Mouse (Mus musculus) retina, postnatal 1 day (tissue): ENCODE measurements around the gene Wwp2.

Source experiments
- DNase-seq: peaks from one replicate; pipeline ENCODE4 v3.0.0-alpha.2; 2012

The Wwp2 gene

GRCm38 (mm10) chr8:107435962-107436831 is at the start of gene Wwp2:
Gene Wwp2, plus strand, starts transcription at chr8:107436365.
- DNase-seq: peak; percentile 85

DNA sequence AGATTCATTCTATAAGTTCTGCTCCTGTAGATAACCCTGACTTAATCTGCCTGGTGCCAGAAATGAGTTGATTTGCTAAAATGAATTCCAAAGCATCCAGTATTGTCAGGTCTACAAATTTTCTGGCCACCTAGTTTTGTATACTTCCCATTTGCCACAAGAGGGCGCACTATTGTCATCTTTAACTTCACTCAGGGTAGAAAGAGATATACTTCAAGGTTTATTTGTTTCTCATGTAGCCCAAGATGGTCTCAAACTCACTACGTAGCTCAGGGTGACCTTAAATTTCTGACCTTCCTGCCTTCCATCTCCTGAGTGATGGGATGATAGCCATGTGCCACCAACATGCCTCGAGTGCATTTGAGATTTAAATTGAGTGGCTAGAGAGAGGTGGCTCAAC is 49.5 kb upstream of the Wwp2 start:
- DNase-seq: peak; percentile 70

- DNase-seq: peak; percentile 49
Observed at GRCm38 (mm10) chr8:107387861-107388260, 48.3 kb upstream of the Wwp2 start.

- no peak for DNase-seq
Observed at GRCm38 (mm10) chr8:107389557-107389956, 46.6 kb upstream of the Wwp2 start.

DNA sequence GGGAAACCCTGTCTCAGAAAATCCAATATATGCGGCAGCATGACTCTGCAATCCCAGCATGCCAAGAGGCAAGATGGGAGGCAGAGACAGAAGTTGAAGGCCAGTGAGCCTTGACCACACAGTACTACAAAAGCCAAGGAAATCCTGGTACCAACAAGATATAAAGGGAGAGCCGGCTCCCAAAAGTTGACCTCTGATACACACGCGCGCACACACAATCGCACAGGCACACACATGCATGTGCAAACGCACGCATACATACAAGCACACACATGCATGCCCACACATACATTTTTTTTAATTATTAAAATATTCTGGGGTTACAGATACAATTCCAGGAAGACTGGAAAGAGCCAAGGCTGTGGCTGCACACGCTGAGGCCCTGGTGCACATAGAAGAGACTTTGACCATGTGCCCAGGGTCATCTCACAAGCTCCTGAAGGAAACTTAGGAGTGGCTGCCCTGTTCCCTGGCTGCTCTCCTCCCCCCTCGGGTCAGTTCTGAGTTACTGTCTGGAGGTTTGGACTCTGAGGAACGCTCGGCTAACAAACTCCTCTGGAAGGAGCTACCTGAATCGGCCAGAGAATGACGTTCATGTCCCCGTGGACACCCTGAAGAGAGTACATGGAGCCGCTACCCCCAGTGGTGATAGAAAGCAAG is 45.6 kb upstream of the Wwp2 start:
- no peak for DNase-seq

GRCm38 (mm10) chr8:107391136-107391516 is 45.0 kb upstream of the Wwp2 start:
- DNase-seq: no peak

DNA sequence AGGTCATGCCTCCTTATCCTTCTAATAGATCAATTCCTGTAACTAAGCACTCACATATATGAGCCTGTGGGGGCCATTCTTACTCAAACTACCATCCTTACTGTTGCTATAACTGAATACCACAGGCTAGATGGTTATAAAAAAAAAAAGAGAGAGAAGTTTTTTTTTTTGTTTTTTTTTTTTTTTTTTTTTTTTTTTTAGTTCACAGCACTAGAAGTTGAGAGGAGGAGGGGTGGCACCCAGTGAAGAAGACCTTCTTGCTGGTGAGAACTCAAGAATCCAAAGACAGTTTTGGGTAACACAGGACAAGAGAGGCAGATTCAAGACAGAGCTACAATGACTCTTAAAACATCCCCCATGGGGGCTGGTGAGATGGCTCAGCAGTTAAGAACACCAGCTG is 40.8 kb upstream of the Wwp2 start:
- no peak for DNase-seq

DNA sequence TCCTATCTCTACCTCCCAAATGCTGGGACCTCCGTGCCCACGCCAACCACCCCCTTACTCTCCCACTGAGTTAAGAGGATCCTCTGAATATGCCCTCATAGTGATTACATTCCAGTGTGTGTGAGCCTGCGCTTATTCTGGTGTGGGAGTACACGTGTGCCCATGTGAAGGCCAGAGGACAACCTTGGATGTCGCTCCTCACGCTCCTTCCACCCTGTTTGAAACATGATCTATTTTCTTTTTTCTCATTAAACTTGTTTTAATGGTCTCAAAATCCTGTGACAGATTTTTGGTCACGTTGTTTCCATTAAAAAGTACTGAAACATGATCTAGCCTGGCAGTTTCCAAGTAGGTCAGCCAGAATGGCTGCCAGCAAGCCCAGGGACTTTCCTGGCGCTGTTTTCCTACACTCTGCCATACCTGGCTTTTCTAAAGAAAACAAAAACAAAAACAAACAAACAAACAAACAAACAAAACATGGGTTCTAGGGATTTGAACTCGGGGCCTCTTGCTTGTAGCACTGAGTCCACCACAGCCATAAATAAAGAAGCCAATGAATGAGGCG is 40.0 kb upstream of the Wwp2 start:
- no peak for DNase-seq

GRCm38 (mm10) chr8:107397665-107398064 is 38.5 kb upstream of the Wwp2 start:
- no peak for DNase-seq

GRCm38 (mm10) chr8:107399495-107399894 is 36.7 kb upstream of the Wwp2 start:
- DNase-seq: no peak

DNA sequence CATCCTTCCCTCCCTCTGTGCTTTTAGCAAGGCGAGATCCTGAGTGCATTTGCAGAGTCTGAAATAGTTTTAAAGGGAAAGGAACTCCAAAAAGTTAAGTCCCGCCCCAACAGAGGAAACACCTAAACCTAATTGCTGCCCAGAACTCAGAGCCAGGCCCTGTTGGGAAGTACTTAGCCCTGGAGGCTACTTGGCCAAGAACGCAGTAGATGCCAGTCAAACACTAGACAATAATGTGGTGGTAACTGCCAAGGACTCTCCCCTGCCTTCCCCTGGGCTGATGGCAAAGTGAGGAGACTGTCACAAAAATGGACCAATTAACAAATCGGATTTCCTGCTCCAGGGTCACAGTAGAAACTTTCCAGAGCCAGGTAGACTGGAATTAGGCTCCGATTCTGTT is 34.3 kb upstream of the Wwp2 start:
- DNase-seq: no peak

DNA sequence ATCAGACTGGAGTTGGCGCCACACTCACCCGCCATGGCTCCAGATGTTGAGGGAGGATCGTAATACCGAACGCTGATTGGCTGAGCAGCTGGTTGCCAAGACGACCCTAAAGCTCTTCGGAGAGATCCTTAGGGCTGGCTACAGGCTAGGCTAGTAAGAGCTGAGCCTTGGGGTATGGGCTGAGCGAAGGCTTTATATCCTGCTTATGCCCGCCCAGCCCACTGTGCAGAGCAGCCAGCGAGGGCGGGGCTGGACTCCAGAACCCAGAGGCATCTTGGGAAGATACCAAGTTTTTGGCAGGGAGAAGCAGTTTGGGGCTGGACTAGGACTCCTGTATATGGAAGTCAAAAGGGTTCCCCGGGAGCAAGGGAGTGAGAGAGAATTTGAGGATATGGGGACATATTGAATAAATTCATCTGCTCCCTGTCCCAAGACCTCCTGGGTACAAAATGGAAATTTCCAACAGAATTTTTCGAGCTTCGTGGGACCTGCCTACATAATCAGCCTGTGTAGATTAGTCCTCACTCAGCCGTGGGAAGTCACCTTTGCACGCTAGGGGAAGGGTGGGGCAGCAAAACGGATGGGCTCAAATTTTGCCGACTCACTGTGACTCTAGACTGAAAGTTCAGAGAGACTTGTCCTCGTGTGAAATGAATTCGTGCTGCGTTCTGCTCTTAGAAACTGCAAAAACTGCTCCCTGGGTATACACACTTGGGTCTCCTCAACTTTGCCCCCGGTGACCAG is 33.0 kb upstream of the Wwp2 start, which contains the start of gene Nqo1:
Gene Nqo1 (minus strand): TSS at position 169 of the 744 bp plus-strand sequence.
- DNase-seq: peak; percentile 83

DNA sequence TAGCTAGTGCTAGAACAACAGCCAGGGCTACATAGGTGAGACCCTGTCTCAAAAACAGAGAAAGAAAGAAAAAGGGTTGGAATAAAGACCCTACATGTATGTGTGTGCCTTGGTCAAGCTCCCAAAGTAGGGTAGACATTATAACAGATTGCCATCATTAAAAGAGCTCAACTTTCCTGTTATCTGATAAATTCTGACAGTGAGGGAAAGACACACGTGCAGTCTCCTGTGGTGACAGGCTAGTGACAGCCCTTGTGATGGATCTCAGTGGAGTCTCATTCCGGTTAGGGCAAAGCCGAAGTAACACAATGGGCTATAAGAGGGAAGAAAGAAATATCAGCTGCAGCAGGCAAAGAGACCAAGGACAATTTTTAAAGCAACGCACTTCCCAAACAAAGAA is 32.1 kb upstream of the Wwp2 start:
- DNase-seq: no peak

DNA sequence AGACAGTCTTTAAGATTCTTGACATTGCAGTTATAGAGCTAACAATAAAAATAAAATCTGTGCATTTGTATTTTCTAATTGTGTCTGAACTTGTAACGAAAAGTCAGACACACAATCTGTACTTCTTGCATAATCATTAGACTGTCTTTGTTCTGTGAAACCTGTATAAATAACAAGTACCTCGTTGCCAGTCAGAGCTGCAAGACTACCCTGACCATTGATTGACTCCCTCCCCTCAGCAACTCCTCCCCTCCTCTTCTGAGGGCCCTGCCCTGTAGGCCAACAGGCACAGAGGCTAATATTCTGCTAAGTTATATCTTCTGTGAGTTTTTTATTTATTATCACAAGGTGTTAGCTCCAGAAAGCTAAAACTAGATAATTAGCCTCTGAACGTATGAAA is 30.2 kb upstream of the Wwp2 start:
- no peak for DNase-seq

GRCm38 (mm10) chr8:107411391-107411790 is 24.8 kb upstream of the Wwp2 start:
- peak; percentile 60 for DNase-seq

- DNase-seq: no peak
Observed at GRCm38 (mm10) chr8:107412552-107412951, 23.6 kb upstream of the Wwp2 start.

DNA sequence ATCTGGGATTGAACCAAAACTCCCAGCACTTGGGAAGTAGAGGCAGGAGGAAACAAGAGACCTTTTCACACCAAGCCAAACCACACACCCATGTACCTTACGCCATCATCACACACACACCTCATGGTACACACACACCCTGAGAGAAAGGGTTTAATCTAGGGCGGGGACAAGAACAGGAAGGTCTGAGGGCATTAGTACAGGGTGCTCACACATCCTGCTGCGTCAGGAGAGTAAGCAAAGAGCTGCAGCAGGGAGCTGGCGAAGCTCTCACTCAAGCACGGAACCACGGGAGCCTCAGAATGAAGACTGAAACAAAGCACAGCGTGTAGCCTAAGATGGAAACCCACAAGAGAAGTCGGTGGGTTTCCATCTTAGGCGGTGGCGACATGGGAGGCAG is 22.3 kb upstream of the Wwp2 start:
- no peak for DNase-seq

DNA sequence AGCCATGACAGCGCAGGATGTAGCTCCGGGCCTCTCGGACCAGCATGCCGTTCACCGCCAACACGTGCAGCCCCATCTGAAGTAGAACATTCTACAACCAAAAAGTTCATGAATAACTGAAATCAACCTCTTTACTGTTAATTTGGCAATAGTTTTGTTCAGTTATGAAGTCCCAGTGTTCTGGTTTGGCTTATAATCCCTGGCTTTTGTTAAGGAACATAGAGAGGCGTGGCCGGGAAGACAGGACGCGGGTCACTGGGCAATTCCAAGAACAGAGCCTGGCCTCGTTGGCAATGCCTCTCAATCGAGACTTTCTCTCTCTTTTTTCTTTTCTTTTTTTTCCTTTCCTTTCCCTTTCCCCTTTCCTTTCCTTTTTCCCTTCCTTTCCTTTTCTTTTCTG is 19.2 kb upstream of the Wwp2 start:
- DNase-seq: no peak

DNA sequence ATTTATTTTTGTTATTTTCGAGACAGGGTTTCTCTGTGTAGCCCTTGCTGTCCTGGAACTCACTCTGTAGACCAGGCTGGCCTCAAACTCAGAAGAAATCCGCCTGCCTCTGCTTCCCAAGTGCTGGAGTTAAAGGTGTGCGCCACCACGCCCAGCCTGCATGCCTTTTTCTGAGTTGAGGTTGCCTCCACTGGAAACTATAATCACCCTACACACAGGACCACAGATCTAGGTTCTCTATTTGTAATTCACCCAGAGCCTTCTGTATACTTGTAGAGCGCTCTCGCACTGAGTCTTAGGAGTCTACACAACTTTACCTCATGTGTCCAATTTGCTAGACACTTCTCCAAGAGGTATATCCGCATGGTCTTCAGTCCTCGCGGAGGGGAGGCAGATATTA is 12.0 kb upstream of the Wwp2 start:
- DNase-seq: no peak

GRCm38 (mm10) chr8:107424597-107425229 is 11.5 kb upstream of the Wwp2 start, which contains the start of gene Nob1:
Gene Nob1, minus strand, starts transcription at chr8:107425051.
- DNase-seq: peak; percentile 98

GRCm38 (mm10) chr8:107425230-107425597 is 11.0 kb upstream of the Wwp2 start:
- no peak for DNase-seq

GRCm38 (mm10) chr8:107430821-107431220 is 5.3 kb upstream of the Wwp2 start:
- DNase-seq: no peak
